Mouse (Mus musculus) thymus, adult 2 months (tissue): ENCODE results near the gene Tcp1.

Experiments used
- CTCF ChIP-seq: fragments of 200-500 bp; IDR thresholded peaks from 2 replicates; pipeline ENCODE4 v1.5.1; 2012; ENCODE audit warnings: mild to moderate bottlenecking, control low read depth, low read length, moderate library complexity, borderline replicate concordance; ENCODE audit not compliant: control insufficient read depth, poor library complexity, insufficient read depth; ENCODE audit errors: extremely low read depth
- POLR2A ChIP-seq: fragments of 200-500 bp; IDR thresholded peaks from 2 replicates; pipeline ENCODE4 v1.6.1; 2012; ENCODE audit warnings: mild to moderate bottlenecking, low read length, control low read depth, moderate library complexity; ENCODE audit not compliant: control insufficient read depth, poor library complexity, insufficient read depth; ENCODE audit errors: extremely low read depth

DNA sequence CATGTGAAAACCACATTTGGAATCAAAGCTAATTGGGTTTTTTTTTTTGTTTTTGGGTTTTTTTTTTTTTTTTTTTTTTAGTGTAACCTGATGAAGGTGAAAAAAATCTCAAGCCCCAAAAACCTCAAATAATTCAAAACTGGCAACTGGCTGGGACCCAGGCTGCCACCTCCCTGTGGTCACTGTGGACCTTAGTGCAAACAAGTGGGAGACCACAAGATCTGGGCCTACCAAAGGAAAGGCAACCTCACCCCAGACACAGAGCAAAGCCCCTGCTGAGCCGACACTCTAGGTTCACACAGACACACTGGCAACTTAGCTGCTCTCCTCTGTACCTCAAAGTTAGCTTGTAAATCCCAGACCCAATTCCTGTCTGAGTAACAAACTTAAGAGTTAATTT is 11.2 kb upstream of the Tcp1 start:
- TF ChIP-seq POLR2A: no peak
- TF ChIP-seq CTCF: no peak
